Mouse (Mus musculus) kidney, embryonic 14.5 days (tissue): ENCODE data around the gene Adra1d. TPM values are rescaled to one million over a fixed set of nuclear protein-coding genes. Genes with fewer than 3 reads are reported as not detected.
A peak's percentile ranks its signal among the peaks of the same experiment; 100 is the strongest.

Experiments
- ATAC-seq: fragments of 200-750 bp; cut with Nextera tagmentation; 2 replicates; pipeline ENCODE4 v1.8.0; 2017; ENCODE audit warnings: moderate number of reproducible peaks, mild to moderate bottlenecking, moderate TSS enrichment, moderate library complexity; ENCODE audit not compliant: low FRiP score, low TSS enrichment
- H3K27ac ChIP-seq: fragments of 300-500 bp; sonication (generic); 2 replicates; pipeline ENCODE4 v1.5.1; 2014; ENCODE audit warnings: low read depth, mild to moderate bottlenecking, low read length, moderate library complexity, mixed read lengths
- H3K27me3 ChIP-seq: fragments of 300-500 bp; sonication (generic); 2 replicates; pipeline ENCODE4 v1.6.1; 2014; ENCODE audit warnings: mild to moderate bottlenecking, low read length; ENCODE audit not compliant: control insufficient read depth, insufficient read depth
- H3K36me3 ChIP-seq: fragments of 300-500 bp; sonication (generic); 2 replicates; pipeline ENCODE4 v1.6.1; 2014; ENCODE audit warnings: low read length, mixed read lengths; ENCODE audit not compliant: control insufficient read depth, insufficient read depth
- H3K4me1 ChIP-seq: fragments of 300-500 bp; sonication (generic); 2 replicates; pipeline ENCODE4 v1.6.1; 2014; ENCODE audit warnings: low read length, mixed read lengths; ENCODE audit not compliant: control insufficient read depth, insufficient read depth
- H3K4me2 ChIP-seq: fragments of 300-500 bp; sonication (generic); replicated peaks from 2 replicates; pipeline ENCODE4 v1.6.1; 2014; ENCODE audit warnings: low read depth, mild to moderate bottlenecking, low read length
- H3K4me3 ChIP-seq: fragments of 300-500 bp; sonication (generic); 2 replicates; pipeline ENCODE4 v1.5.1; 2014; ENCODE audit warnings: mild to moderate bottlenecking, low read length
- H3K9ac ChIP-seq: fragments of 300-500 bp; sonication (generic); 2 replicates; pipeline ENCODE4 v1.6.1; 2014; ENCODE audit warnings: low read depth, mild to moderate bottlenecking, low read length, moderate library complexity
- H3K9me3 ChIP-seq: fragments of 300-500 bp; sonication (generic); 2 replicates; pipeline ENCODE4 v1.6.1; 2016; ENCODE audit warnings: low read length; ENCODE audit not compliant: control insufficient read depth
- WGBS: fragments of 180-500 bp; shearing (Covaris S2); extraction: QIAGEN DNeasy Blood & Tissue Kit; methylation state at CpG from one replicate; pipeline ENCODE4 v1.1.7; 2014; 5-methylcytosine and 5-hydroxymethylcytosine counted together
- polyA plus RNA-seq: library from polyadenylated mRNA; unstranded; fragments of >200 nt; fragmentation: Nextera tagmentation; extraction: Ambion mirVana; gene quantifications from 2 replicates; pipeline ENCODE4 v1.2.1, GENCODE M21; 2014

The Adra1d gene
- polyA plus RNA-seq, 1 experiment from 2014 or later: 1.5 TPM

GRCm38 (mm10) chr2:131529898-131530622, 32.0 kb downstream of the Adra1d start:
- Histone ChIP-seq H3K9me3 (no peaks in the 10 kb centered on the region), H3K27ac (no peak overlapping the region), H3K4me1 (no peaks in the 10 kb centered on the region), H3K4me2 (no peak overlapping the region), H3K27me3 (no peaks in the 10 kb centered on the region), H3K9ac (no peak overlapping the region), H3K4me3 (no peak overlapping the region), H3K36me3 (no peaks in the 10 kb centered on the region)
- ATAC-seq: peak; percentile 58
- WGBS: 36% methylated on average over 11 of the region's 11 CpGs

GRCm38 (mm10) chr2:131527061-131527460, 35.0 kb downstream of the Adra1d start:
- Histone ChIP-seq H3K9me3 (no peaks in the 10 kb centered on the region), H3K4me2 (no peak overlapping the region), H3K4me3 (no peak overlapping the region), H3K27ac (no peak overlapping the region), H3K9ac (no peak overlapping the region), H3K36me3 (no peaks in the 10 kb centered on the region), H3K27me3 (no peaks in the 10 kb centered on the region), H3K4me1 (peaks cover 3% of the 10 kb centered on the region; the same call in 1 of the 2 replicates)
- 37% methylated on average over 3 of the region's 3 CpGs for WGBS
- ATAC-seq: no peak

GRCm38 (mm10) chr2:131520743-131521142, 41.3 kb downstream of the Adra1d start:
- Histone ChIP-seq H3K36me3 (peaks cover 3% of the 10 kb centered on the region; the same call in 1 of the 2 replicates), H3K4me2 (no peak overlapping the region), H3K4me1 (peaks cover 3% of the 10 kb centered on the region; the same call in 1 of the 2 replicates), H3K27me3 (no peaks in the 10 kb centered on the region), H3K27ac (no peak overlapping the region), H3K9me3 (no peaks in the 10 kb centered on the region), H3K4me3 (no peak overlapping the region), H3K9ac (no peak overlapping the region)
- no peak for ATAC-seq
- 97% methylated on average over 19 of the region's 19 CpGs for WGBS

- Histone ChIP-seq H3K4me2 (no peak overlapping the region), H3K36me3 (peaks cover 3% of the 10 kb centered on the region; the same call in 1 of the 2 replicates), H3K9ac (no peak overlapping the region), H3K27me3 (no peaks in the 10 kb centered on the region), H3K4me1 (no peaks in the 10 kb centered on the region), H3K4me3 (no peak overlapping the region), H3K9me3 (no peaks in the 10 kb centered on the region), H3K27ac (no peak overlapping the region)
- no peak for ATAC-seq
- WGBS: 53% methylated on average over 3 of the region's 3 CpGs
Measured at GRCm38 (mm10) chr2:131518790-131519189, 43.3 kb downstream of the Adra1d start.

- Histone ChIP-seq H3K4me1 (no peaks in the 10 kb centered on the region), H3K4me2 (no peak overlapping the region), H3K9me3 (no peaks in the 10 kb centered on the region), H3K27me3 (no peaks in the 10 kb centered on the region), H3K9ac (no peak overlapping the region), H3K4me3 (no peak overlapping the region), H3K36me3 (peaks cover 3% of the 10 kb centered on the region; the same call in 1 of the 2 replicates), H3K27ac (no peak overlapping the region)
- 88% methylated on average over 4 of the region's 4 CpGs for WGBS
- ATAC-seq: no peak
Measured at GRCm38 (mm10) chr2:131517550-131517949, 44.5 kb downstream of the Adra1d start.

GRCm38 (mm10) chr2:131514055-131514621, 47.9 kb downstream of the Adra1d start:
- 0 out of 2 replicates have a peak, but pooled peaks cover 6% of the 10 kb centered on the region for H3K4me1 ChIP-seq
- H3K4me3 ChIP-seq: no peak overlapping the region
- H3K27ac ChIP-seq: no peak overlapping the region
- WGBS: 86% methylated on average over 4 of the region's 4 CpGs
- H3K9me3 ChIP-seq: no peaks in the 10 kb centered on the region
- H3K27me3 ChIP-seq: no peaks in the 10 kb centered on the region
- H3K36me3 ChIP-seq: no peaks in the 10 kb centered on the region; the same call in 1 of the 2 replicates
- no peak for ATAC-seq
- no peak overlapping the region for H3K4me2 ChIP-seq
- H3K9ac ChIP-seq: no peak overlapping the region

GRCm38 (mm10) chr2:131513477-131513876, 48.6 kb downstream of the Adra1d start:
- H3K9me3 ChIP-seq: no peaks in the 10 kb centered on the region
- no peak overlapping the region for H3K4me2 ChIP-seq
- no peaks in the 10 kb centered on the region for H3K27me3 ChIP-seq
- no peaks in the 10 kb centered on the region; the same call in 1 of the 2 replicates for H3K36me3 ChIP-seq
- ATAC-seq: no peak
- 33% methylated on average over 2 of the region's 2 CpGs for WGBS
- no peak overlapping the region for H3K27ac ChIP-seq
- peaks cover 6% of the 10 kb centered on the region; the same call in 1 of the 2 replicates for H3K4me1 ChIP-seq
- no peak overlapping the region for H3K9ac ChIP-seq
- H3K4me3 ChIP-seq: no peak overlapping the region

- H3K27me3 ChIP-seq: no peaks in the 10 kb centered on the region
- H3K4me1 ChIP-seq: peaks cover 13% of the 10 kb centered on the region
- no peak for ATAC-seq
- no peak overlapping the region for H3K9ac ChIP-seq
- H3K4me3 ChIP-seq: no peak overlapping the region
- H3K4me2 ChIP-seq: no peak overlapping the region
- WGBS: 73% methylated on average over 5 of the region's 5 CpGs
- no peaks in the 10 kb centered on the region for H3K36me3 ChIP-seq
- H3K9me3 ChIP-seq: no peaks in the 10 kb centered on the region
- H3K27ac ChIP-seq: no peak overlapping the region
Measured at GRCm38 (mm10) chr2:131510531-131510930, 51.6 kb downstream of the Adra1d start.

- Histone ChIP-seq H3K4me2 (peak overlapping the region; percentile 41), H3K4me3 (peak overlapping the region; percentile 16; the same call in 1 of the 2 replicates), H3K9ac (peak overlapping the region; percentile 35; the same call in 1 of the 2 replicates), H3K27ac (no peak overlapping the region), H3K9me3 (no peaks in the 10 kb centered on the region), H3K4me1 (peaks cover 14% of the 10 kb centered on the region), H3K27me3 (no peaks in the 10 kb centered on the region), H3K36me3 (no peaks in the 10 kb centered on the region)
- 16% methylated on average over 17 of the region's 17 CpGs for whole genome bisulfite sequencing
- ATAC-seq: peak; percentile 69
Measured at GRCm38 (mm10) chr2:131509671-131510313, 52.3 kb downstream of the Adra1d start.
